Mouse (Mus musculus): ENCODE measurements around the gene Rxfp2.

The Rxfp2 gene

DNA sequence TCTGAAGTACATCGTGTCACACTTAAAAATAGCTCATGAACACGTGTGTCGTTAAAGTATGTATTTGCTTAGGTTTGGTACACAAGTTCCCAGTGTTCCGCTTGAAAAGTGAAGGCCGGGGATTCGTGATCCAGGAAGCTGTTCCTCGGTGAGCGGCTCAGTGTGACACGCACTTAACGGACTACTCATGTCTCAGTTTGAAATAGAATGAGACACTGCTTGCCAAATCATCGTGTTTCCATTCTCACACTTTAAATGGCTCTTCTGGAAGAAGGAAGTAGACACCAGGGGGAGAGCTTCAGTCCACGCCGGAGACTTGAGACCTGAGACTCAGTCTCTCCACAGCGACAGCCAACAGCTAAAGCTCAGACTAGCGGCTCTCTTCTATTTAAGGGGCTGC lies 28.0 kb downstream of the Rxfp2 start:
- DNase-seq, result no peak

DNA sequence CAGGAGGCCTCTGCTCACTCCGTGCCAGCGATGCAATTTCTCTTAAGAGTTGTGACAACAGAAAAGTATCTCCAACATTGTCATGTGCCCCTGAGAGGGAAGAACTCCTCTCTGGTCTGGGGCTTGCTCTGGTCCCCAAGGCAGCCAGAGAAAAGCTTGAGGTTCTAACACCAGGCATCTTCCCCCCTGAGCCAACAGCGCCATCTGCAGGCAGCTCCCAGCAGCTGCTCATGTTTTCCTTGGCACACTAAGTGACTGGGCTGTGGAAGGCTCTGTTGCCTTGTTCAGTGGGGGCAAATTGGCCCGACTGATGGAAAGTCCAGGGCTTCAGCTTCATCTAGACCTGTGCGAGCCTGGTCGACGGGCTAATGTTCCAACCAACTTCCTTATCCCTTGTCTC lies 31.5 kb downstream of the Rxfp2 start:
- no peak for DNase-seq

DNA sequence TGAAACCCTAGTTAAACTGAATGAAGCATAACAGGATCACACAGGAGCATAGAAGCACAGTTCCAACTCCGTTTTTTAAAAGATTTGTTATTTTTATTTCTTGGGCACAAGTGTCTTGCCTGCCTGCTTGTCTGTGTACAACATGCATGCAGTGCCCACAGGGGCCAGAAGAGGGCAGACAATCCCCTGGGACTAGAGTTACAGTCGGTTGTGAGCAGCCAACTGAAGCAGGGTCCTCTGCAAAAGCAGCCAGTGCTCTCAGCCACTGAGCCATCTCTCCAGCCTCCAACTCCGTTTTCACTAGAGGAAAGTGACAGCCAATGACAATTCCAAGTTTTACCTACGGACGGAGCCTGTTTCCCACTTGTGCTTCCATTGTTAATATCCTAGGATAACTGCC lies 33.4 kb downstream of the Rxfp2 start:
- peak in 1 of 2 experiments; percentile 3 for DNase-seq

DNA sequence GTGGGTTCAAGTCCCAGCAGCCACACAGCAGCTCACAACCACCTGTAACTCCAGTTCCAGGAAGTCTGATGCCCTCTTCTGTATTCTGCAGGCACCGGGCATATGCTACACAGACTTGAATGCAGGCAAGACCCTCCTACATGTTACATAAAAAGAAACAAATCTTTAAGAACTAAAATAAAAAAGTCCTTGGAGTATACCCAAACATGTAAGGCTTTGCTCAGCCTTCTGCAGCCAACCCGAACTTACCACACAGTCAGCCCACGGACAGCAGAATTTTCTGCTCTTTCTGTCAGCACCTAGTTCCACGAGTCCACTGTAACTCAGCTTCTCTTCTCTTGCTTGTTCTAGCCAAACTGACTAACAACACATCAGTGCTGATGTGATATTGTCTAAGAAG lies 34.8 kb downstream of the Rxfp2 start:
- no peak for DNase-seq

DNA sequence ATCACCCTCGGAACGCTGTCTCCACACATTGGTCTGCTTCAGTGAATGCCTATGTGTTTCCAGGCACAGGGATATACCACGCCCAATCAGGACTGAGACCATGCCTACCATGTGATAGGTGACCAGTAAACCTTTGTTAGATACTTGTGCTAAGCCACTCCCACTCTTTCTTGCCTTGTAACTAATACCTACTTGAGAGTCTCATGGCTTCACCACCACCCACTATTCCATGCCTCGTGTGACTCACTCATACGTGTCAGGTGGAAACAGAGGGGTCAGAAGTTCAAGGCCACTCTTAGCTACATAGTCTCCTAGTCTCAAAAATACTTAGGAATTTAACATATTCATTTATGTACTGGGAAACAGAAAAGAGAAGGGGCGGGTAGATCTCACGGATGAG lies 35.5 kb downstream of the Rxfp2 start:
- no peak for DNase-seq

DNA sequence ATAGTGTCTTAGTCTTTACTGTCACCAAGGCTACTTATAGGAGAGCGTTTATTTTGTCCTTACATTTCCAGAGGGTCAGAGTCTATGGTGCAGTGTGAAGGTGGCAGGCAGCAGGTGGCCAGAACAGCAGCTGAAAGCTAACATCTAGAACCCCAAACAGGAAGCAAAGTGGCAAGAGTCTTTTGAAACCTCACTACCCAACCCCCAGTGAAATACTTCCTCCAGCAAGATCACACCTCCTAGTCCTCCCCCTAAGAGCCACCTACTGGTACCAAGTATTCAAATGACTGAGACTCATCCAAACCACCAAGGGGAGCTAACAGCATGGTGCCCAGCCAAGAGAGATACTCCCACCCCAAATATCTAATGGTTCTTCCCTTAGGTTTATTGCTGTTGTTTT lies 36.8 kb downstream of the Rxfp2 start:
- DNase-seq, result no peak

DNA sequence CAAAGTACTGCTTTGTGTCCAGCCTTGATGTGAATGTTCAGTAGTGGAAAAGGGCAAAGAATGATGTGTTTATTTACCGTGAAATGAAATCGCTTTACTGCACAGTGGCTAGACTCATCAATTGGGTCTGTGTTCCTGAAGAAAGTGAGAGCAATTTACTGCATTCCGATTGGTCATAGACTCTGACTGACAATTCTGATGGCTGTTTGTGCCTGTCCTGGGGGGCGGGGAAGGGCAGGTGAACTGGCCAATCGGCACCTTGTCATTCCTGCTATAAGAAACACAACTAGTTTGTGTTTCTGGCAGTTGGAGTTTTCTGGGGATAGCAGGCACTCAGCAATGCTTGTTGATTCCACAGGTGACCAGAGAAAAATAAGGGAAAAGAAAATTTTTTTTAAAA lies 37.6 kb downstream of the Rxfp2 start:
- DNase-seq, result no peak

DNA sequence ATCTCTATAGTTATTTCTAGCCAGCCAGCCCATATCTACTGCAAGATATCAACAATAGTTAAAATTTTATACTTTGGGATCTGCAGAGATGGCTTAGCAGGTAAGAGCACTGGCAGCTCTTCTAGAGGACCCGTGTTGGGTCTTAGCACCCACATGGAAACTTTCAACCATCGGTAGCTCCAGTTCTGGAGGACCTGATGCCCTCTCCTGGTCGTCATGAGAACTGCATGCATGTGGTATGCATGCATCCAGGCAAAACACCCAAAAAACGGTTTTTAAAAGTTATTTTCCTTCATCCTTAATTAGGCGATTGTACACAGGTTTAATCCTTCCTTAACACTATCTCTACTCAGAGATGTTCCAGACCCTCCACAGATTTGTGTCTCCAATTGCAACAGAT lies 40.4 kb downstream of the Rxfp2 start:
- no peak for DNase-seq

DNA sequence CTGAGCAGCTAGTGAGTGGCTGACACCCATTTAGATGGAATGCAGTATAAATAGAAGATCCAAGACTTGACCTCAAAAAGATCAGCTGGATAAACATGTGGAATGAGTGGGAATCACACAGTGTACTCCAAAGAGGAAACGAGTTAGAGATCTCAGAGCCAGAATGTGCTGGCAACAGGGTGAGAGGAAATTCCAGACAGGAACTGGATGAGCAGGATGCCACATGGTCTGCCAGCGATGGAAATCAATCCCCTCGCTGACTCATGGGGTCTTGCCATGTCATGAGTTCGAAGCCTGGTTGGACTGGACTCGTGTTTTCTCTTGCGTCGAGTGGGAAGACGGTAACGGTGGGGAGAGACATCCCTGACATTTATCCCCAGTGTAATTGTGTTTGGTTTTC lies 41.0 kb downstream of the Rxfp2 start:
- DNase-seq, result no peak

DNA sequence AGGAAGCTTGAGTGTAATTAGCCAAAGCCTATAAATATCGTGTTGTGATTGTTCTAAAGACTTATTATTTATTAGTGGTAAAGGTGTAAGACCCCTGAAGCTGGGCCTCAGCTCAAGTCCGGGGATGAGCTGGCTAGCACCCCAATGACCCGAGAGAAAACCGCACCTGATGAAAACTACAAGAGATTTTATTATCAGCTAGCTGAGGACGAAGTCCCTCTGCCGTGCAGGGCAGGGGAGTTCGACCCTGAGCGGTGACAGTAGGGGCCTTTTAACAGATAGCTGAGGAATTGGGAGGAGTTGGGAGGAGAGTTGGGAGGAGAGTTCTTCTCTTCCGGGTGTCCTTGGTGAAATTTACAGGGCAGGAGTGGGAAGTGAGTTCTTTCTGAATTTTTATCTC lies 42.6 kb downstream of the Rxfp2 start:
- no peak for DNase-seq

DNA sequence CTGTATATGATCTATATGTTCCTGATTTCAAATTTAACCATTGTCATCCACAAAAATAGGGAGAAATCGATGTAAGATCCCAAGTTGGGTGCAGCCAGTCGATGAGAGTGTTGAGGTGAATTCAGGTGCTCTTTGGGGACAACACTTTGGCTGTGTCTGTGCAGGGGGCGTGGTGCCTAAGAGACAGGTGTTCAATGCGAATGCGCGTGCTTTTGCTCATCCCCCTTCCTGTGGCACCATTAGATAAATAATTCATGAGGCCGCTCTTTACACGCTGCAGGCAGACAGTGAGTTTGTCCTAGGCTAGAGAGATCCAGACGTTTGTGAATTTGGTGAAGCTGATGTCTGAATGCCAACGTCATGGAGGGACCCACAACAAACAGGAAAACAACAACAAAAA lies 45.8 kb downstream of the Rxfp2 start:
- DNase-seq, result no peak

DNA sequence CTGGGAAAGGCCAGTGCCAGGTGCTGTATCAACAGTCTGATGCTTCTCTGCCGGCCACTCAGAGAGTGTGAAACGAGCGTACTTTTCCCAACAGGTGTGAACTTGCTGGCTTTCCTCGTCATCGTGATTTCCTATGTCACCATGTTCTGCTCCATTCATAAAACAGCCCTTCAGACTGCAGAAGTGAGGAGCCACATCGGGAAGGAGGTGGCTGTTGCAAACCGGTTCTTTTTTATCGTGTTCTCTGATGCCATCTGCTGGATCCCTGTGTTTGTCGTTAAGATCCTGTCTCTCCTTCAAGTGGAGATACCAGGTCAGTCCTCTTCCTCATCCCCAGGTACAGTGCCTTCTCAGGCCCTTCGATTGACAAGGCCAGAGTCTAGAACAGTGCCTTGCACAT lies 51.6 kb downstream of the Rxfp2 start:
- DNase-seq, result no peak

DNA sequence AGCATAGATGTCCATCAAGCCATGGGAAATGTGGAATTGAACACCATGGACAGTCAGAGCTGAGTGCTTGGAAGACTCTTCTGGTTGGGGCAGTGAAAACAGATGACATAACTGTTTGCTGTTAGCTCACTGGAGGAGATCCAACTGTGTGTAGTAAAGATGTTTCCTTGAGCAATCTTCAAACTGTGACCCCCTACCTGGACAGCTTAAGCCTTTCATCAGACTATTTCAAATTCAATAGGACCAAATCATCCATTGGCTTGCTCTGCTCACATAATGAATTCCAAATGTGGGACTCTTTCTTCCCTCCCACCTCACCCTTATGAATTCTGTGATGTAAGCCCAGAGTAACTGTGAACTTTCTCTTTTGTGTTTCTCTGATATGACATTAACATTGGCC lies 53.3 kb downstream of the Rxfp2 start:
- DNase-seq, result no peak

DNA sequence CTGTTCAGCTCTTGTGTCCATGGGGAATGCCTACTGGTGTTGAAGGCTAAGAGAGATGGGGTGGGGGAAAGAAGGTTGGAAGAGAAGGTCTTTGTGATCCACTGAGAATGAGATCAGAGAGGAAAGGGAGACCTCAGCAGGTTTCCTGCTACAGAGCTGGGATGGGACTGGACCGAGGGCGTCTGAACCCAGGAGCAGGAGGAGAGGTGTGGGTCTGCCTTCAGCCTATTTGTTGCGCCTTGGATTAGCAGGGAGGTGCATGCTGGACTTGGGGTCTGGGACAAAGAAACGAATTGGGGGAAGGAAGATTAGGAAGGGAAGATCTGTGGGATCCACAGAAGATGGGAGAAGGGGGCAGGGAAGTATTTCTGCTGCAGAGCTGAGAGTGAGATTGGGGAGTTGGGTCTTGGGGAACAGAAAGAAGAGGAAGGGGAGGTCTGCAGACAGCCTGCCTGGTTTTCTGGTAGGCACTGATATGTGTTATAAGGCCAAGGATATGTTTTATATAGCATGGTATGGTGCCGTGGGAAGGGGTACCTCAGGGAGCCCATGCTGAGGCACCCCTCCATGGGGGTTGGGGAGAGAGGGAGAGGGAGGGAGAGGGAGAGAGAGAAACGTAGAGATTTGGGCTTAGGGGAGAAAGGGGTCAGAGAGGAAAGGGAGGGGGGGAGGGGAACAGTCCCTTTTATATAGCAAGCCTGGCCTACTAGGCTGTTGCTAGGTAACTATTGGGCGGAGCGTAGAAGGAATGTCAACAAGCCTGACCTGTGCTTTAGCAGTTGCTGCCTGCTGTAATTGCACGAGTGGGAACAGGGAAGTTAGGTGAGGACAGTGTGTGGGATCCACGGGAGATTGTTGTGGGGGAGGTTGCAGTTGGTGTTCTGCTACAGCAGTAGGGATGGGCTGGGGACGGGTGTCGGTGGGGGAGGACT lies 61.7 kb downstream of the Rxfp2 start:
- DNase-seq, result no peak

DNA sequence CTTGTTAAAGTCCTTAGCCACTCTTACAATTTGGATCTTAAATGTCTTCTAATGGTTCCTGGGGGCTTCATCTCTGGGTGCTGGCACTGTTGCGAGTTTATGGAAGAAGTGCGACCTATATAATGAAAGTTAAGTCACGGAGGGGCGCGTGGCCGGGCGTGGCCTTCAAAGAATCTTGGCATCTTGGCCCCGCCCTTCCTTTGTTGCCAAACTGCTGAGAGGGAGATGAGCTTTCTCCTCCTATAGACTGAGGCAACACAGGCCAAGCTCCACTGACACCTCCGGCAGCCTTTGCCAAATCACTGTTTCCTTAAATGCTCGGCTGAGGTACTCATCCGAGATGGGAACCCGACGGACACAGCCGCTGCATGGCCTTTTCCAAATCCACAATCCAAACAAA lies 64.2 kb downstream of the Rxfp2 start:
- DNase-seq, result no peak

DNA sequence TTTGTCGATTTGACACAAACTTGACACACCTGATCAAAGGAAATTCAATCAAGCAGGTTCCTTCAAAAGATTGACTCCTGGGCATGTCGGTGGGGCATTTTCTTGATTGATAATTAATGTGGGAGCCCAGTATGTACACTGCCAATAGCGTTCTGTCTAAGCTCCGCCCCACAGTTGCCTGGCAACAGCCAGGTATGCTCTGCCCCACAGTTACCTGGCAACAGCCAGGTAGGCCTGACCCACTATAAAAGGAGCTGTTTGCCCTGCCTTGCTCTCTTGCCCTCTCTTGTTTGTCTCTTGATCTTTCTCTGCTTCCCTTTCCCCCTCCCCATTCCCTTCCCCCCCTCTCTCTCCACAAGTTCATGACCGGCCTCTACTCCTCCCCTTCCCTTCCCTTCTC lies 64.7 kb downstream of the Rxfp2 start:
- no peak for DNase-seq

DNA sequence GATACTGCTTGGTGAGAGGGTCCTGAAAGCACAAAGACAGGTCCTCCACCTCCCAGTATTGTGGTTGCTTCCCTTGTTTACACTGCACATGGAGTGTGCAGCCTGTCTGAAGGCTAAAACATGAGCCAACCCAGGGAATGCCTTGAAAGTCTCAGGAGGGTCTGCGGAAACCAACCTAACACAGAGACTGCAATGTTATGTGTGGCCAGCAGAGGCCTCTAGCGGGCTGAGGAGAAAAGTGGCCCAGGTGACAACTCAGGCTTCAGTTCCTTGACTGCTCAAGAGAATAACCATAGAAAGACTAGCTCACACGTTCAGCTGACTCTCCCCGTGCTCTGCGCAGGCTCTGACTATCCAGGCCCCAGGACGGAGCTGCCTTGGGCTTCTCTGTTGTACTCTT lies 79.1 kb downstream of the Rxfp2 start:
- peak in 1 of 2 experiments; percentile 10 for DNase-seq

DNA sequence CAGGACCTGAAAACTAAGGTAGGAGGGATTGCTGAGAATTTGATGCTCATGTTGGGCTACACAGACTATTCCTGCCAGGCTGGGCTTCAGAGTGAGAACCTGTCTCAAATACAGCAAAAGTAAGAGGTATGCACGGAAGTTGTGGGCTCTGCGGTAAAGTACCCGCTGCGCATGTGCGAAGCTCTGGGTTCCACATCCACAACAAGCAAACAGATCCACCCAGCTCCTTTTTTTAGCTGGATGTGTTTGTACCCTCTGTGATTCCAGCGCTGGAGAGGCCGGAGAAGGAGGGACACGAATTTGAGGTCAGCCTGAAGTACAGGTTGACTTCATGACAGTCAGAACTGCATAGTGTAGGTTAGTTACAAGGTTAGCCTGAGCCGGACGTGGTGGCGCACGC lies 80.3 kb downstream of the Rxfp2 start:
- no peak for DNase-seq

DNA sequence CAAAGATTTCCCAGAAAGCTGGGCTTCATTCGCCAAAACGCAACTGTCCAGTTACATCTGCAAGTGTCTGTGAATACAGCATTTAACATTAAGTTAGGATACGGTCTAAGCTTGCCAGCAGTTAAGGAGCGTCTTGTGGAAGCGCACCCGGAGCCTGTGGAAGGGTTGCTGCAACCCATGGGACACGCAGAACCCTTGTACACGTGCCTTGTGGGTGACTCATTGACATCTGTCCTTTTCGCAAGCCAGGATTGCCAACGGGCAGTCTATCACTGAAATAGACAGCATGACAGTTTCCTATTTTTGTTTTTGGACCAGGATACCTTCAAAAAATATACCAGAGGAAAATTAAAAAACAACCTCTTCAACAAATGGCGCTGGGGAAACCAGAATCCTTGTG lies 83.3 kb downstream of the Rxfp2 start:
- DNase-seq, result no peak

DNA sequence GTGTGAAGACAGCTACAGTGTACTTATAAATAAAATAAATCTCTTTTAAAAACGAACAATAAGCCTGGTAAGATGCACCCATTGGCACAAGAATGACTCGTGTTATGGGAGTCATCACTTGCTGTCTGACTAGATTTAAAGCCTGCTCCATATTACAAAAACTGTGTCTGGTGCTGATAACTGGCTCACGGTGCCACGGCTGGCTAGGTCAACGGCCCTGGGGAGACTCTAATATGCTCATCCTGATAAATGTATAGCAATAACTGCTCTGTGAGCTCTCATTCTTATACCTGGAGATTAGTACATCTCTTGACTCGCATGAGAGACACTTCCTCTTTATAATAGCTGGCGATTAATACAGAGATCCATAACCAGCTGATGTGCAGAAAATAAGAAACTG lies 87.9 kb downstream of the Rxfp2 start:
- DNase-seq, result no peak

DNA sequence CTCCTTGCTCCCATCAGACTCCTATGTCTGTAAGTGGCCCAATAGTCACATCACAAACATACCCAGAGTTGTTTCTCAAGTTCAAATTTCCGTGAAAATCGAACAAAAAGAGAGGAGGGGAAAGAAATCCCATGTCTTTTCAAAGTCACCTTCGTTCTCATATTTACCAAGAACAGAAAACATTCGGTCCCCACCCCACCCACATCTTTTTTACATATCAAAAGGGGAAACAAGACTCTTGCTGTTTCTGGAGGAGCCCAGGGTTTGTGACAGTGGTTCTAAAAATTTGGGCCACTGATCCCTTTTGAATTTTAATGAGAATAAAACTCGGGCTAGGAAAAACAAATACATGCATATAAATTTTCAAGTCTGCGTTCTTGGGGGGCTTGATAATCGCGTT lies 92.8 kb downstream of the Rxfp2 start:
- no peak for DNase-seq

DNA sequence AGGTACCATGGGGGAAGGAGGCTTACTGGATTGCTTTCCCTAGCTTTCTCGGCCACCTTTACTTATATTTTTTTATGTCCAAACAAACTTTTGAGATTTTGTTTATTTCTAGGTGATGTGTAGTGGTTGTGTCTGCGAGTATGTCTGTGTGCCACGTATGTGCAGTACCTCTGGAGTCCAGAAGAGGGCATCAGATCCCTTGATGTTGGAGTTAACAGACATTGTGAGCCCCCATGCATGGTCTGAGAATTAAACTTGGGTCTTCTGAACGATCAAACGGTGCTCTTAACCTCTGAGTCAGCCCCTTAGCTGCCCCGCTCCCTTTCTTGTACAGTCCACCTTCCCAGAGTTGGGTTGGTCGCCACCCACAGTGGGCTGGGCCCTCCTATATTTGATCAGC lies 95.5 kb downstream of the Rxfp2 start:
- peak in 1 of 2 experiments; percentile 14 for DNase-seq

DNA sequence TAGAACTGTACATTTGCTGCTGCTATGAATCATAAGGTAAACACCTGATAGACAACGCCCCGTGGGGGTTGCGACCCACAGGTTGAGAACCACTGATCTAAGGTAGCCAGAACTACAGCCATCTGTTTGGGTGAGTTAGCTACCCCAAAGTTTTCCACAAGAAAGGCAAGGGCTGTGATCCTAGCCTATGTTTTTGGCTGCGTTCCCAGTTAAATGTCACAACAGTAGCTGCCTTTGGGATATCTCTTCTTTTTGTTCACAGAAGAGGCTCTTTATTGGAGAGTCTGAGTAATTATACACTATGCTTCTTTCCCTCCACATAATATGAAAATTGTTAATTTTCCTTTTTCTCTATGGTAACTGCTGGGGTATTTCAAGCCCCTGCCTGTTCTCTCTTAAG lies 96.3 kb downstream of the Rxfp2 start:
- DNase-seq, result no peak

DNA sequence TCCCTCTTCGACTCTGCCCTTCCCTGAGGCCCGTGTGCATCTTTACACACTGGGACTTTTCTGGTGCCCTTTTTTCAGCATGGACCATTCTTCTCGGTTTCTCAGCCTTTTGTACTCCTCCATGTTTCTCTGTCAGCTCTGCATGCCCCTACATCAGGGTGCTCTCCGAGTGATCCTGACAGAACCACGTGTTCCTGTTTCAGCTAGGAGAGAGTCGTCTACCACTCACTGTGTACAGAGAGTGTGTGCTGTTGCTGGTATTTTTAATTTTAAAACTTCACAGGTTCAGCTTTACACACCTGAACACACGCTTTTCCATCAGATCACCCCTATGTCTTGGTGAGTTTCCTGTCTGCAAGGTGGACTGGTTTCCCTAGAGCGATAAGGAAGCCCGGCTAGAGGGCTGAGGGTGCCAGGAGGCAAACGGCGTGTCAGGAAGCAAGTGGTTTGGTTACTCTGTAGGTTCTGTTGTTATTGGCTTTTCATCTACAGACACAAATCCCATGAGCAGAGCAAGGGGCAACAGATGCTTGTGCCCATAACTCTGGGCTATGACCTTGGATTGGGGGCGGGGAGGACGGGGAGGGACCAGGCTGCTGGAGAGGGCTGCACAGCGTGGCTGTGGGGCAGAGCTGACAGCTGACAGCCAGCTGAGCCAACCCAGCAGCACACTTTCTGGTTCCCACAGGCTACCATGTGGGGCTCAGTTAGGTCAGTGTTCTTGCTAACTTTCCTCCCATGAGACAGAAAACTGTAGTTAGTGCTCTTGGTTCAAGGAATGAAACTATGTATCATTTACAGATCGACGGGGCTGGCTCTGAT lies 97.0 kb downstream of the Rxfp2 start:
- DNase-seq, result no peak
